Comparison of ENCODE assay signal across 13 mouse cellular contexts in the genomic region with DNA sequence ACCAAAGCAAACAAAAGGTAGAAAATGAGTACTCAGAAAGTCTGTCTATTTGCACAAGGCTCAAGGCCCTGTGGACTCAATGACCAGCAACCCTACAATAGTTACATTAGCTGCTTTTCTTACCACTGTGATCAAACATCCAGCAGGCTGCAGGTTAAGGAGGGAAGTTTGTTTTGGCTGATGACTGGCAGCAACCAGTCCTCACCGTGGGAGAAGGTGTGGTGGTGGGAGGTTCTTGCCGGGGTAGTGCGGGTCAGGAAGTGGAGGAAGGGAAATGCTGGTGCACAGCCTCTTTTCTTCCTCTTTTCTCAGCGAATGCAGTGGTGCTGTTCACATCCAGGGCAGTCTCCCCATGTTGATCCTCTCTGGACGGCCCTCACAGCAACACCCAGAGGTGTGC. TPM values are rescaled to one million over a fixed set of nuclear protein-coding genes. Genes with fewer than 3 reads are reported as not detected.
DNase-seq lines count a peak whose midpoint lies in the region; ATAC-seq lines count a peak whose summit lies in the region.
"Had no signal": no experiment of that assay in that cellular context is flagged by ENCODE, and none has a peak within 500 bp of the region (broad histone marks: within the 10 kb centered on the region; RNA-seq: fewer than 3 reads in every experiment).

No protein-coding gene starts in this region.

- no peak overlapping the region for H3K4me3 ChIP-seq in liver, embryonic 12.5 days
- H3K4me3 ChIP-seq in brown adipose tissue, adult 24 weeks (ENCODE audit: insufficient read depth, low read depth, low read length): no peak overlapping the region
- H3K4me3 ChIP-seq in lung, embryonic 16.5 days (ENCODE audit: low read length): no peak overlapping the region
- H3K4me3 ChIP-seq in stomach, embryonic 16.5 days (replicated peaks; ENCODE audit: low read length): no peak overlapping the region
- H3K4me3 ChIP-seq in midbrain, embryonic 14.5 days (replicated peaks; ENCODE audit: low read depth, low read length): no peak overlapping the region
- H3K4me3 ChIP-seq: heart, embryonic 15.5 days; limb, embryonic 13.5 days had no signal

- no peak overlapping the region for H3K4me2 ChIP-seq in liver, embryonic 12.5 days
- no peak overlapping the region for H3K4me2 ChIP-seq in lung, embryonic 16.5 days (ENCODE audit: low read depth, low read length)
- H3K4me2 ChIP-seq in stomach, embryonic 16.5 days (ENCODE audit: low read depth, low read length): no peak overlapping the region
- no peak overlapping the region for H3K4me2 ChIP-seq in midbrain, embryonic 14.5 days (ENCODE audit: low read length)
- H3K4me2 ChIP-seq: heart, embryonic 15.5 days; limb, embryonic 13.5 days had no signal

- H3K9me3 ChIP-seq in liver, embryonic 12.5 days (replicated peaks): no peaks in the 10 kb centered on the region
- H3K9me3 ChIP-seq in lung, embryonic 16.5 days (ENCODE audit: control insufficient read depth, low read length): no peaks in the 10 kb centered on the region
- H3K9me3 ChIP-seq in stomach, embryonic 16.5 days (replicated peaks; ENCODE audit: control insufficient read depth, low read length): no peaks in the 10 kb centered on the region
- H3K9me3 ChIP-seq in midbrain, embryonic 14.5 days (ENCODE audit: control insufficient read depth, low read length): no peaks in the 10 kb centered on the region
- H3K9me3 ChIP-seq: heart, embryonic 15.5 days; limb, embryonic 13.5 days had no signal

- no peak overlapping the region for H3K27ac ChIP-seq in liver, embryonic 12.5 days
- H3K27ac ChIP-seq in brown adipose tissue, adult 24 weeks (replicated peaks; ENCODE audit: low read depth, low read length): peak overlapping the region; percentile 35
- no peak overlapping the region for H3K27ac ChIP-seq in lung, embryonic 16.5 days (ENCODE audit: low read length)
- 0 out of 2 replicates have a peak overlapping the region, but pooled peaks have one; percentile 49 for H3K27ac ChIP-seq in stomach, embryonic 16.5 days (ENCODE audit: low read length)
- H3K27ac ChIP-seq in midbrain, embryonic 14.5 days (replicated peaks; ENCODE audit: low read depth, low read length): no peak overlapping the region
- H3K27ac ChIP-seq: heart, embryonic 15.5 days; limb, embryonic 13.5 days had no signal

- H3K27me3 ChIP-seq in liver, embryonic 12.5 days (replicated peaks): no peaks in the 10 kb centered on the region
- no peaks in the 10 kb centered on the region for H3K27me3 ChIP-seq in lung, embryonic 16.5 days (ENCODE audit: control insufficient read depth, insufficient read depth, low read depth, low read length)
- no peaks in the 10 kb centered on the region for H3K27me3 ChIP-seq in stomach, embryonic 16.5 days (ENCODE audit: control insufficient read depth, insufficient read depth, low read length)
- no peaks in the 10 kb centered on the region for H3K27me3 ChIP-seq in midbrain, embryonic 14.5 days (ENCODE audit: control insufficient read depth, insufficient read depth, low read length)
- H3K27me3 ChIP-seq: heart, embryonic 15.5 days; limb, embryonic 13.5 days had no signal

- ATAC-seq in liver, embryonic 12.5 days: no peak; the same call in 1 of the 2 replicates
- ATAC-seq in lung, embryonic 16.5 days (ENCODE audit: low read depth): peak; percentile 36; the same call in 1 of the 2 replicates
- peak; percentile 90 for ATAC-seq in stomach, embryonic 16.5 days (ENCODE audit: insufficient read depth, low FRiP score)
- no peak for ATAC-seq in midbrain, embryonic 14.5 days (ENCODE audit: low FRiP score, low TSS enrichment)

- peaks cover 24% of the 10 kb centered on the region for H3K36me3 ChIP-seq in liver, embryonic 12.5 days
- no peaks in the 10 kb centered on the region for H3K36me3 ChIP-seq in lung, embryonic 16.5 days (ENCODE audit: control insufficient read depth, insufficient read depth, low read length)
- no peaks in the 10 kb centered on the region for H3K36me3 ChIP-seq in stomach, embryonic 16.5 days (ENCODE audit: control insufficient read depth, insufficient read depth, low read length)
- H3K36me3 ChIP-seq in midbrain, embryonic 14.5 days (ENCODE audit: control insufficient read depth, insufficient read depth, low read length): no peaks in the 10 kb centered on the region
- H3K36me3 ChIP-seq: limb, embryonic 13.5 days had no signal

- WGBS in liver, embryonic 12.5 days (ENCODE audit: insufficient replicate concordance): 20% methylated on average over 5 of the region's 5 CpGs
- 26% methylated on average over 5 of the region's 5 CpGs for WGBS in lung, embryonic 16.5 days
- WGBS in stomach, embryonic 16.5 days: 27% methylated on average over 5 of the region's 5 CpGs
- WGBS in midbrain, embryonic 14.5 days: 78% methylated on average over 5 of the region's 5 CpGs

- no peak overlapping the region for H3K9ac ChIP-seq in liver, embryonic 12.5 days
- no peak overlapping the region for H3K9ac ChIP-seq in lung, embryonic 16.5 days (ENCODE audit: low read length)
- no peak overlapping the region for H3K9ac ChIP-seq in stomach, embryonic 16.5 days (ENCODE audit: low read length)
- no peak overlapping the region for H3K9ac ChIP-seq in midbrain, embryonic 14.5 days (replicated peaks; ENCODE audit: low read length)
- H3K9ac ChIP-seq: heart, embryonic 15.5 days; limb, embryonic 13.5 days had no signal

- peak; percentile 14 for DNase-seq in liver
- no peak for DNase-seq in layer of hippocampus, adult 18-20 months (ENCODE audit: low spot score in 2 of 2)
- no peak for DNase-seq in midbrain, embryonic 14.5 days
- DNase-seq in layer of hippocampus, adult 8-10 months (ENCODE audit: low spot score in 2 of 2): no peak
- DNase-seq: adrenal gland, adult 2 months; spleen, adult 18-20 months; thymus, postnatal 36 days had no signal

- peaks cover 11% of the 10 kb centered on the region for H3K4me1 ChIP-seq in liver, embryonic 12.5 days
- H3K4me1 ChIP-seq in brown adipose tissue, adult 24 weeks (ENCODE audit: control insufficient read depth, insufficient read depth, insufficient read length, low read length): peaks cover 28% of the 10 kb centered on the region
- H3K4me1 ChIP-seq in lung, embryonic 16.5 days (replicated peaks; ENCODE audit: control insufficient read depth, insufficient read depth, low read length): no peaks in the 10 kb centered on the region
- H3K4me1 ChIP-seq in stomach, embryonic 16.5 days (ENCODE audit: control insufficient read depth, insufficient read depth, low read length): peaks cover 3% of the 10 kb centered on the region; the same call in 1 of the 2 replicates
- no peaks in the 10 kb centered on the region for H3K4me1 ChIP-seq in midbrain, embryonic 14.5 days (ENCODE audit: control insufficient read depth, insufficient read depth, low read length)

RNA-seq across cellular contexts. Expression of a gene that starts 23.8 kb away (rescaled TPM):
- polyA plus RNA-seq in liver, embryonic 12.5 days (2016; fragmentation: Nextera tagmentation; extraction: Ambion mirVana): 22.0 and 23.6 TPM in 2 replicates
- 368 and 573 TPM in 2 replicates for polyA plus RNA-seq in brown adipose tissue, adult 24 weeks (2012; ENCODE audit: insufficient read depth, insufficient read length, missing spikeins)
- 17.1 and 18.0 TPM in 2 replicates for polyA plus RNA-seq in lung, embryonic 16.5 days (2015; fragmentation: Nextera tagmentation; extraction: Ambion mirVana)
- polyA plus RNA-seq in stomach, embryonic 16.5 days (2015; fragmentation: Nextera tagmentation; extraction: Ambion mirVana): 15.7 and 15.8 TPM in 2 replicates
- 10 to 100 TPM; 42.3 to 44.4 TPM for total RNA-seq in layer of hippocampus, adult 18-20 months (2021)
- 1.2 and 2.5 TPM in 2 replicates for polyA plus RNA-seq in midbrain, embryonic 14.5 days (2014; fragmentation: Nextera tagmentation; extraction: Ambion mirVana)
- total RNA-seq in layer of hippocampus, adult 8-10 months (2022): 10 to 100 TPM; 40.1 to 48.2 (median 43.3) TPM

RNA-seq across cellular contexts. Expression of a gene that starts 26.0 kb away (rescaled TPM):
- polyA plus RNA-seq in liver, embryonic 12.5 days (2016; fragmentation: Nextera tagmentation; extraction: Ambion mirVana): not detected in 2 replicates
- polyA plus RNA-seq in brown adipose tissue, adult 24 weeks (2012; ENCODE audit: insufficient read depth, insufficient read length, missing spikeins): 78.7 and 93.6 TPM in 2 replicates
- 2.1 and 2.2 TPM in 2 replicates for polyA plus RNA-seq in lung, embryonic 16.5 days (2015; fragmentation: Nextera tagmentation; extraction: Ambion mirVana)
- polyA plus RNA-seq in stomach, embryonic 16.5 days (2015; fragmentation: Nextera tagmentation; extraction: Ambion mirVana): 3.5 and 3.6 TPM in 2 replicates
- total RNA-seq in layer of hippocampus, adult 18-20 months (2021): under 1 TPM; 0.33 to 0.35 TPM
- 0.11 and 0.29 TPM in 2 replicates for polyA plus RNA-seq in midbrain, embryonic 14.5 days (2014; fragmentation: Nextera tagmentation; extraction: Ambion mirVana)
- under 1 TPM; 0.22 to 0.63 (median 0.38) TPM for total RNA-seq in layer of hippocampus, adult 8-10 months (2022)

RNA-seq across cellular contexts. Expression of a gene that starts 31.3 kb away (rescaled TPM):
- polyA plus RNA-seq in liver, embryonic 12.5 days (2016; fragmentation: Nextera tagmentation; extraction: Ambion mirVana): not detected in 2 replicates
- 2.6 TPM in 1 of 2 replicates, not detected in the other for polyA plus RNA-seq in brown adipose tissue, adult 24 weeks (2012; ENCODE audit: insufficient read depth, insufficient read length, missing spikeins)
- polyA plus RNA-seq in lung, embryonic 16.5 days (2015; fragmentation: Nextera tagmentation; extraction: Ambion mirVana): 0.20 TPM in 2 replicates
- not detected in 2 replicates for polyA plus RNA-seq in stomach, embryonic 16.5 days (2015; fragmentation: Nextera tagmentation; extraction: Ambion mirVana)
- total RNA-seq in layer of hippocampus, adult 18-20 months (2021): not detected
- polyA plus RNA-seq in midbrain, embryonic 14.5 days (2014; fragmentation: Nextera tagmentation; extraction: Ambion mirVana): not detected in 2 replicates
- under 1 TPM in 1 of 4 experiments, not detected in 3; 0.55 TPM for total RNA-seq in layer of hippocampus, adult 8-10 months (2022)
- polyA plus RNA-seq: adrenal gland, adult 2 months; heart, embryonic 15.5 days had no signal

Comparison
In these comparisons a context has a peak if more than half of its experiments do, and no peak if none do; other contexts are left out.
1. ATAC-seq: peak in lung, embryonic 16.5 days (single experiment) and stomach, embryonic 16.5 days (single experiment); none in liver, embryonic 12.5 days (single experiment) and midbrain, embryonic 14.5 days (single experiment).
2. H3K27ac ChIP-seq: peak in brown adipose tissue, adult 24 weeks (single experiment) and stomach, embryonic 16.5 days (single experiment); none in liver, embryonic 12.5 days (single experiment), lung, embryonic 16.5 days (single experiment) and midbrain, embryonic 14.5 days (single experiment).
3. RNA of a gene that starts 23.8 kb away (polyA plus RNA-seq): 368 to 573 TPM in brown adipose tissue, adult 24 weeks; 22.0 to 23.6 TPM in liver, embryonic 12.5 days, 17.1 to 18.0 TPM in lung, embryonic 16.5 days, 15.7 to 15.8 TPM in stomach, embryonic 16.5 days and 1.2 to 2.5 TPM in midbrain, embryonic 14.5 days; every median in the first group is over 10 times any median in the second.
4. RNA of a gene that starts 26.0 kb away (polyA plus RNA-seq): 78.7 to 93.6 TPM in brown adipose tissue, adult 24 weeks; 3.5 to 3.6 TPM in stomach, embryonic 16.5 days, 2.1 to 2.2 TPM in lung, embryonic 16.5 days, 0.11 to 0.29 TPM in midbrain, embryonic 14.5 days and not detected in liver, embryonic 12.5 days; every median in the first group is over 10 times any median in the second.